Mouse (Mus musculus) CH12.LX (cell line): Measurements from ENCODE around the gene Chd4. TPM values are rescaled to one million over a fixed set of nuclear protein-coding genes. Genes with fewer than 3 reads are reported as not detected.

ENCODE experiments used
- DNase-seq: peaks from one replicate; pipeline ENCODE4 v3.0.0-alpha.2; 2013; ENCODE audit errors: extremely low read depth
- H3K27ac ChIP-seq: 2 replicates; pipeline ENCODE4 v1.5.1; 2012; ENCODE audit warnings: low read depth, mild to moderate bottlenecking, control low read depth, moderate library complexity; ENCODE audit not compliant: insufficient read depth
- H3K27me3 ChIP-seq: replicated peaks from 2 replicates; pipeline ENCODE3; 2012; ENCODE audit warnings: inconsistent platforms
- H3K36me3 ChIP-seq, 2 experiments: replicated peaks in 1 of 2; 2 replicates each; pipeline versions ENCODE3 to v1.6.1; 2012; ENCODE audit warnings: inconsistent platforms in 1 of 2, low read length in 1 of 2, mild to moderate bottlenecking in 1 of 2, mixed read lengths in 1 of 2, moderate library complexity in 1 of 2; ENCODE audit not compliant: control insufficient read depth in 1 of 2, insufficient read depth in 1 of 2
- H3K4me1 ChIP-seq, 2 experiments: 2 replicates each; pipeline ENCODE4 v1.6.1; 2012; ENCODE audit warnings: inconsistent platforms in 1 of 2, moderate library complexity in 1 of 2; ENCODE audit not compliant: insufficient read depth in 2 of 2, control insufficient read depth in 1 of 2
- H3K4me2 ChIP-seq: 2 replicates; pipeline ENCODE4 v1.6.1; 2012; ENCODE audit warnings: low read depth, mild to moderate bottlenecking, control low read depth; ENCODE audit not compliant: poor library complexity, insufficient read depth, severe bottlenecking
- H3K4me3 ChIP-seq, 3 experiments: fragments of 150-350 bp in 1 of 3; sonication (generic) in 1 of 3; replicated peaks in 1 of 3; 2 replicates each; pipeline versions ENCODE3 to v1.5.1; 2011 to 2012; ENCODE audit warnings: low read depth in 2 of 3, low read length in 2 of 3, mild to moderate bottlenecking in 2 of 3, moderate library complexity in 2 of 3, control low read depth in 1 of 3, improper control_type of control experiment in 1 of 3, inconsistent platforms in 1 of 3, mixed read lengths in 1 of 3; ENCODE audit not compliant: poor library complexity in 1 of 3
- H3K79me2 ChIP-seq: replicated peaks from 2 replicates; pipeline ENCODE4 v1.6.1; 2012; ENCODE audit warnings: mild to moderate bottlenecking, moderate library complexity; ENCODE audit not compliant: control insufficient read depth, poor library complexity, insufficient read depth, severe bottlenecking; ENCODE audit errors: extremely low read depth
- H3K9ac ChIP-seq: 2 replicates; pipeline ENCODE4 v1.6.1; 2012; ENCODE audit warnings: low read depth, mild to moderate bottlenecking, control low read depth, moderate library complexity; ENCODE audit not compliant: insufficient read depth
- H3K9me3 ChIP-seq: replicated peaks from 2 replicates; pipeline ENCODE3; 2012; ENCODE audit warnings: low read length, inconsistent platforms, mixed read lengths
- CHD2 ChIP-seq: IDR thresholded peaks from 2 replicates; pipeline ENCODE4 v1.6.1; 2011; ENCODE audit warnings: low read length, improper control_type of control experiment
- ELF1 ChIP-seq: IDR thresholded peaks from 2 replicates; pipeline ENCODE4 v1.6.1; 2014; ENCODE audit warnings: low read depth, mild to moderate bottlenecking, inconsistent platforms, low read length, improper control_type of control experiment
- EP300 ChIP-seq: IDR thresholded peaks from 2 replicates; pipeline ENCODE4 v1.6.1; 2011; ENCODE audit warnings: low read length, improper control_type of control experiment
- ETS1 ChIP-seq: conservative IDR thresholded peaks from 2 replicates; pipeline ENCODE4 v1.6.1; 2012; ENCODE audit warnings: low read depth, mild to moderate bottlenecking, inconsistent platforms, low read length, improper control_type of control experiment, moderate library complexity
- MAFK ChIP-seq: IDR thresholded peaks from 2 replicates; pipeline ENCODE4 v1.6.1; 2011; ENCODE audit warnings: low read length, improper control_type of control experiment; ENCODE audit not compliant: insufficient replicate concordance
- MXI1 ChIP-seq: IDR thresholded peaks from 2 replicates; pipeline ENCODE4 v1.6.1; 2011; ENCODE audit warnings: mild to moderate bottlenecking, low read depth, low read length, improper control_type of control experiment
- MYC ChIP-seq: IDR thresholded peaks from 2 replicates; pipeline ENCODE4 v1.6.1; 2011; ENCODE audit warnings: low read depth, mild to moderate bottlenecking, improper control_type of control experiment, low read length
- POLR2A ChIP-seq: IDR thresholded peaks from 2 replicates; pipeline ENCODE4 v1.6.1; 2011; ENCODE audit warnings: low read depth, mild to moderate bottlenecking, improper control_type of control experiment, low read length
- POLR2AphosphoS2 ChIP-seq: IDR thresholded peaks from 2 replicates; pipeline ENCODE4 v1.6.1; 2011; ENCODE audit warnings: low read depth, low read length, improper control_type of control experiment
- RCOR1 ChIP-seq: conservative IDR thresholded peaks from 2 replicates; pipeline ENCODE4 v1.6.1; 2012; ENCODE audit warnings: low read depth, mild to moderate bottlenecking, inconsistent platforms, low read length, improper control_type of control experiment
- SMC3 ChIP-seq: IDR thresholded peaks from 2 replicates; pipeline ENCODE4 v1.6.1; 2011; ENCODE audit warnings: low read depth, low read length, improper control_type of control experiment
- TBP ChIP-seq: conservative IDR thresholded peaks from 2 replicates; pipeline ENCODE4 v1.6.1; 2011; ENCODE audit warnings: low read depth, low read length, improper control_type of control experiment
- USF1 ChIP-seq: IDR thresholded peaks from 2 replicates; pipeline ENCODE4 v1.6.1; 2014; ENCODE audit warnings: low read depth, mild to moderate bottlenecking, inconsistent platforms, low read length, improper control_type of control experiment
- ZMIZ1 ChIP-seq: IDR thresholded peaks from 2 replicates; pipeline ENCODE4 v1.6.1; 2012; ENCODE audit warnings: low read depth, mild to moderate bottlenecking, inconsistent platforms, low read length, improper control_type of control experiment
- ZNF384 ChIP-seq: IDR thresholded peaks from 2 replicates; pipeline ENCODE4 v1.6.1; 2012; ENCODE audit warnings: low read depth, low read length, improper control_type of control experiment, inconsistent platforms
- dilution Hi-C: fragments of 300-500 bp; cut with MboI; formaldehyde crosslinking; loops from 2 replicates; pipeline ENCODE4 v1.14.3; 2020; ENCODE audit warnings: low sequenced_read_pairs; ENCODE audit not compliant: extremely low pct_unique_long_range_greater_than_20kb, extremely low pct_ligation_motif_present
- in situ Hi-C: fragments of 300-500 bp; cut with MboI; formaldehyde crosslinking; loops from 3 replicates; pipeline ENCODE4 v1.14.3; 2019; ENCODE audit warnings: low sequenced_read_pairs, low pct_ligation_motif_present, low pct_unique_long_range_greater_than_20kb, mixed read lengths
- polyA plus RNA-seq: library from polyadenylated mRNA; unstranded; fragments of >175 nt; gene quantifications from 2 replicates; pipeline ENCODE4 v1.2.1, GENCODE M21; 2012; ENCODE audit warnings: low read depth; ENCODE audit not compliant: insufficient read length
- total RNA-seq, 2 experiments: library from RNA; depleted of rRNA; stranded (reverse); fragments of 300-350 nt in 1 of 2; fragments of >200 nt in 1 of 2; gene quantifications; 2 replicates each; pipeline ENCODE4 v1.2.3; 2012 to 2014

The Chd4 gene
- total and polyA plus RNA-seq, 3 experiments = 72.7 to 200 (median 165) TPM

DNA sequence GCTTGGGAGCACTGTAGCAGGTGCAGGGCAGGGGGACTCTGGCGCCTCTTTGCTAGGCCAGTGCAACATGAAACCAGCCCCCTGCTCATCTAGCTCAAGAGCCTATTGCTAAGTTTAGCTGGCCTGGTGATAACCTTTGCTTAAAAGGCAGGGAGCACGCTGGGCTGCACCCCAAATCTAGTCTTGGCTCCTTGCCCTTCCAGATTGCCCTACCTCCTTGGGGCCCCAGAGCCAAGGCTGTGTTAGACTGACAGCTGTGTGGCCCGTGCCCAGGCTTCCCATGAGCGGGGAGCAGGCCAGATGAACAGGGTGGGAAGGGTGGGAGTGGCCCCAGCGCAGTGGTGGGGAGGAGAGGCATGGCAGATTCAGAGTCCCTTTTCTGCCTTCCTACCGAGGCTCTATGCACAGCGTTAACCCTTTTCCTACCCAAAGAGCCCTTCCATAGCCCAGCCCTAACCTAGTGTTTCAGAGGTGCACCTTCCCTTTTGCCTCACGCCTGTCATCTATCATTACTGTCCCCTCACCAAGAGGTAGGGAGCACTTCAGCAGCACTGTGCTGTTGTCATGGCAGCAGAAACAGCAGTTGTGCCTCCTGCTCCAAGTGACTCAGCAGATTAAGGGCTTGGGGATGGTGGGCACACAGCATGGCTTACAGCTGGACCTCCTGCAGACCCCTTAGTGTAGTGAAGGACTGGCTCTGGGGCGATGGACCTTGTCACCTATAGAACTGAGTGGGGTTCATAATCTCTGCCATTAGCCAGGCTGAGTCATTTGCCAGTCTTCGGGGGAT lies 71.3 kb downstream of the Chd4 start:
- Histone ChIP-seq H3K79me2 (peaks cover 21% of the 10 kb centered on the region), H3K4me3 (peak overlapping the region; percentile 64 to 97 (median 75)), H3K9me3 (no peaks in the 10 kb centered on the region), H3K9ac (peak overlapping the region; percentile 50; the same call in 1 of the 2 replicates)
- TF ChIP-seq POLR2AphosphoS2 = no peak
- no peak for TF ChIP-seq TBP
- TF ChIP-seq ZMIZ1 = peak; percentile 11; the same call in 1 of the 2 replicates
- no peak for TF ChIP-seq ELF1
- TF ChIP-seq ETS1 = no peak
- TF ChIP-seq USF1 = no peak
- peak; percentile 27; the same call in 1 of the 2 replicates for TF ChIP-seq CHD2
- peak; percentile 53; the same call in 1 of the 2 replicates for TF ChIP-seq MXI1
- TF ChIP-seq MYC = 0 out of 2 replicates have a peak, but pooled peaks have one; percentile 10
- no peak for TF ChIP-seq SMC3
- TF ChIP-seq RCOR1 = 0 out of 2 replicates have a peak, but pooled peaks have one; percentile 6
- TF ChIP-seq POLR2A = no peak
- TF ChIP-seq ZNF384 = no peak
- TF ChIP-seq EP300 = no peak
- TF ChIP-seq MAFK = peak; percentile 39; the same call in 1 of the 2 replicates
- TF ChIP-seq, all 38 proteins: peak for 6
- Histone ChIP-seq H3K4me1 (peaks cover 11 to 24% of the 10 kb centered on the region in 2 experiments), H3K36me3 (peaks cover 62 to 72% of the 10 kb centered on the region in 2 experiments), H3K4me2 (peak overlapping the region; percentile 81), H3K27me3 (no peaks in the 10 kb centered on the region), H3K27ac (peak overlapping the region; percentile 83)
- dilution Hi-C loops = no loop called here
- peak; percentile 44 for DNase-seq
- in situ Hi-C loops = no loop called here

DNA sequence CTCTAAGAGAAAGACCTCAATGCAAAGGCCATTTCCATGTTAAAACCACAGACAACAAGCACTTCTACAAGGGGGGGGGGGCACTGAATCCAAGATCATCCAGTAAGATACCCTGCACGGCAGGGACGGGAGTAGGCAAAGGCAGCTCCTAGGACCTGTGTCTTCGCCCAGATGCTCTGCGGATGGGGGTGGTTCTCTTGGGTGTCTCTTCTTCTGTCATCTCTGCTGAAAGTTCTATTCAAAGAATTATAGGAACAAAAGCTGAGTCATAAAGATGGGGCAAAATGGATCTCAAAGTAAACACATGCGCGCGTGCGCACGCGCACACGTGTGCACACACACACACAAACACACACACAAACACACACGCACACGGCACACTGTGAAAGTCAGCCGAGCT lies 72.3 kb downstream of the Chd4 start:
- H3K4me3 ChIP-seq = no peak overlapping the region
- in situ Hi-C loops = no loop called here
- no peak for DNase-seq
- no peaks in the 10 kb centered on the region for H3K27me3 ChIP-seq
- no peaks in the 10 kb centered on the region for H3K9me3 ChIP-seq
- no peak overlapping the region for H3K4me2 ChIP-seq
- peaks cover 61 to 76% of the 10 kb centered on the region in 2 experiments for H3K36me3 ChIP-seq
- H3K79me2 ChIP-seq = peaks cover 21% of the 10 kb centered on the region
- H3K9ac ChIP-seq = no peak overlapping the region
- H3K27ac ChIP-seq = no peak overlapping the region
- dilution Hi-C loops = no loop called here
- TF ChIP-seq POLR2A (peak; percentile 6; the same call in 1 of the 2 replicates), MYC (no peak)
- H3K4me1 ChIP-seq = peaks cover 8 to 20% of the 10 kb centered on the region in 2 experiments
